ENCODE assay signal across 30 mouse cellular contexts in the genomic region with DNA sequence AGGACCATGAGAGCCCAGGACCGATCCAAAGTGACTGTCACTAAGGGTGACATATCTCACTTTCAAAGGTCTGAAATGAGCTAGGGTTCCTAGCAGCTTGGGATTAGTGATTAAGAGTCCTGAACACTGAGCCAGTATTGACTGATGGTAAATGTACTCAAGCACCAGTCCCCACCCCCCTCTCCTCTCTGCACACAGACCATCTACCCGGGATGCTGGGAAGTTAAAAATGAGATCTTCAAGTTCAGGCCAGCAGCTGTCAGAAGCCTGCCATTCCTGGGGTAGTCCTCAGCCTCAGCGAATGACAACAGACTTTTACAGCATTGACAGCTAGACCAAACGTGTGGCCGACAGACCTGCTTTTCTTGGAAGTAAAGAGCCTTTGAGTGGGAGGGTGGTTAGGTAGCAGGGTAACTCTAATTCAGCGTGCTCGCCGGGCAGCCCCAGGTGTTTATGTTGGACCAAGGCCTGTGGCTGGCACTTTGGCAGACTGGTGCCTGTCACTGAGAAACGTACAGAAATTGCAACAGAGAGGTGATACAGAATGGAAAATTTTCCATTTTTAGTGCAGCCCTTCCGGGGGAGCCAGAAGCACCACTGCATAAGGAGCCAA.
DNase-seq lines count a peak whose midpoint lies in the region; ATAC-seq and TF ChIP-seq lines count a peak whose summit lies in the region.
"Had no signal": no experiment of that assay in that cellular context is flagged by ENCODE, and none has a peak within 500 bp of the region (broad histone marks: within the 10 kb centered on the region; RNA-seq: fewer than 3 reads in every experiment).

No protein-coding gene starts in this region.

- no peak overlapping the region for H3K4me2 ChIP-seq in heart, embryonic 13.5 days
- no peak overlapping the region for H3K4me2 ChIP-seq in lung, postnatal 0 days (replicated peaks; ENCODE audit: low read depth, low read length)
- H3K4me2 ChIP-seq in limb, embryonic 15.5 days = no peak overlapping the region
- H3K4me2 ChIP-seq in hindbrain, postnatal 0 days (ENCODE audit: low read depth, low read length) = no peak overlapping the region
- H3K4me2 ChIP-seq: embryonic facial prominence, embryonic 15.5 days; intestine, embryonic 15.5 days; lung, embryonic 15.5 days had no signal

- no peak for TF ChIP-seq POLR2A in lung, adult 2 months (IDR thresholded peaks at IDR 0.05; ENCODE audit: borderline replicate concordance, extremely low read depth, low read depth, low read length)

- no peak overlapping the region for H3K4me3 ChIP-seq in heart, embryonic 13.5 days
- no peak overlapping the region for H3K4me3 ChIP-seq in lung, postnatal 0 days (ENCODE audit: low read depth, low read length)
- no peak overlapping the region for H3K4me3 ChIP-seq in lung, adult 2 months (replicated peaks; ENCODE audit: extremely low read depth, low read depth, low read length)
- H3K4me3 ChIP-seq in limb, embryonic 15.5 days = no peak overlapping the region
- no peak overlapping the region for H3K4me3 ChIP-seq in hindbrain, postnatal 0 days (ENCODE audit: low read length)
- H3K4me3 ChIP-seq: embryonic facial prominence, embryonic 15.5 days; gastrocnemius, adult 2 months; intestine, embryonic 15.5 days; lung, embryonic 15.5 days had no signal

- H3K9me3 ChIP-seq in heart, embryonic 13.5 days = no peaks in the 10 kb centered on the region
- no peaks in the 10 kb centered on the region for H3K9me3 ChIP-seq in lung, postnatal 0 days (ENCODE audit: low read length)
- no peaks in the 10 kb centered on the region for H3K9me3 ChIP-seq in limb, embryonic 15.5 days
- no peaks in the 10 kb centered on the region for H3K9me3 ChIP-seq in hindbrain, postnatal 0 days (ENCODE audit: low read length)
- H3K9me3 ChIP-seq: embryonic facial prominence, embryonic 15.5 days; intestine, embryonic 15.5 days; lung, embryonic 15.5 days had no signal

- DNase-seq in heart, postnatal 4 days = no peak
- DNase-seq in lung, postnatal 0 days (ENCODE audit: low spot score) = peak; percentile 10
- no peak for DNase-seq in lung, adult 2 months
- DNase-seq in fat pad, adult 2 months (ENCODE audit: extremely low read depth, low read depth, low spot score) = peak; percentile 73
- DNase-seq in kidney, postnatal 4 days = no peak
- no peak for DNase-seq in hindbrain, postnatal 0 days (ENCODE audit: low spot score)
- DNase-seq: adrenal gland, postnatal 25 days; cerebellum, adult 11-12 months; cerebellum, adult 9-11 months; gastrocnemius, adult 2 months; gastrocnemius, postnatal 36 days; heart, postnatal 10 days; kidney, adult 2 months; kidney, postnatal 36 days; layer of hippocampus, postnatal 36 days; liver; midbrain, embryonic 14.5 days; right cerebral cortex, adult 18-20 months; spleen, adult 18-20 months; thymus, postnatal 14 days had no signal

- H3K27ac ChIP-seq in heart, embryonic 13.5 days (replicated peaks) = 0 out of 2 replicates have a peak overlapping the region, but pooled peaks have one; percentile 1
- no peak overlapping the region for H3K27ac ChIP-seq in lung, postnatal 0 days (ENCODE audit: low read length)
- peak overlapping the region; percentile 48 for H3K27ac ChIP-seq in limb, embryonic 15.5 days
- H3K27ac ChIP-seq in hindbrain, postnatal 0 days = no peak overlapping the region
- H3K27ac ChIP-seq: embryonic facial prominence, embryonic 15.5 days; gastrocnemius, adult 2 months; intestine, embryonic 15.5 days; liver, embryonic 14.5 days; lung, embryonic 15.5 days had no signal

- no peak for TF ChIP-seq CTCF in lung, postnatal 0 days (IDR thresholded peaks at IDR 0.05)
- no peak for TF ChIP-seq CTCF in lung, adult 2 months (IDR thresholded peaks at IDR 0.05; ENCODE audit: insufficient read depth, low read length)
- TF ChIP-seq CTCF in hindbrain, postnatal 0 days (IDR thresholded peaks at IDR 0.05; ENCODE audit: low read depth) = no peak

- no peaks in the 10 kb centered on the region for H3K27me3 ChIP-seq in heart, embryonic 13.5 days (replicated peaks)
- H3K27me3 ChIP-seq in lung, postnatal 0 days (replicated peaks; ENCODE audit: insufficient read depth, low read length) = no peaks in the 10 kb centered on the region
- no peaks in the 10 kb centered on the region for H3K27me3 ChIP-seq in limb, embryonic 15.5 days
- H3K27me3 ChIP-seq in hindbrain, postnatal 0 days (ENCODE audit: insufficient read depth, low read length) = no peaks in the 10 kb centered on the region
- H3K27me3 ChIP-seq: embryonic facial prominence, embryonic 15.5 days; intestine, embryonic 15.5 days; lung, embryonic 15.5 days; Patski had no signal

- H3K36me3 ChIP-seq in heart, embryonic 13.5 days = no peaks in the 10 kb centered on the region
- no peaks in the 10 kb centered on the region for H3K36me3 ChIP-seq in lung, postnatal 0 days (ENCODE audit: insufficient read depth, low read length)
- no peaks in the 10 kb centered on the region for H3K36me3 ChIP-seq in limb, embryonic 15.5 days
- no peaks in the 10 kb centered on the region for H3K36me3 ChIP-seq in hindbrain, postnatal 0 days (ENCODE audit: insufficient read depth, low read length)
- H3K36me3 ChIP-seq: embryonic facial prominence, embryonic 15.5 days; G1E; intestine, embryonic 15.5 days; lung, embryonic 15.5 days had no signal

- TF ChIP-seq EP300 in lung, postnatal 0 days (IDR thresholded peaks at IDR 0.05) = no peak

- H3K4me1 ChIP-seq in heart, embryonic 13.5 days = peaks cover 12% of the 10 kb centered on the region
- H3K4me1 ChIP-seq in lung, postnatal 0 days (ENCODE audit: insufficient read depth, low read depth, low read length) = no peaks in the 10 kb centered on the region
- no peaks in the 10 kb centered on the region for H3K4me1 ChIP-seq in lung, adult 2 months (ENCODE audit: control insufficient read depth, insufficient read depth, low read length)
- H3K4me1 ChIP-seq in limb, embryonic 15.5 days = peaks cover 18% of the 10 kb centered on the region
- H3K4me1 ChIP-seq in hindbrain, postnatal 0 days (ENCODE audit: insufficient read depth, low read length) = no peaks in the 10 kb centered on the region; the same call in 1 of the 2 replicates
- H3K4me1 ChIP-seq: embryonic facial prominence, embryonic 15.5 days; intestine, embryonic 15.5 days; lung, embryonic 15.5 days had no signal

- no peak for ATAC-seq in heart, embryonic 13.5 days (ENCODE audit: extremely low read depth, insufficient number of reproducible peaks, low FRiP score, low TSS enrichment)
- peak; percentile 44; the same call in 1 of the 2 replicates for ATAC-seq in lung, postnatal 0 days
- peak; percentile 80 for ATAC-seq in limb, embryonic 15.5 days (ENCODE audit: insufficient number of reproducible peaks, low FRiP score, low TSS enrichment, low read depth)
- ATAC-seq in hindbrain, postnatal 0 days = no peak
- ATAC-seq: forebrain, embryonic 16.5 days; hindbrain, embryonic 16.5 days; intestine, embryonic 15.5 days; Patski had no signal

- H3K9ac ChIP-seq in heart, embryonic 13.5 days = no peak overlapping the region
- no peak overlapping the region for H3K9ac ChIP-seq in lung, postnatal 0 days (replicated peaks; ENCODE audit: low read depth)
- no peak overlapping the region for H3K9ac ChIP-seq in limb, embryonic 15.5 days
- no peak overlapping the region for H3K9ac ChIP-seq in hindbrain, postnatal 0 days (replicated peaks; ENCODE audit: low read length)
- H3K9ac ChIP-seq: embryonic facial prominence, embryonic 15.5 days; intestine, embryonic 15.5 days; liver, embryonic 14.5 days; lung, embryonic 15.5 days had no signal

- WGBS in heart, embryonic 13.5 days = 26% methylated on average over 10 of the region's 10 CpGs
- 35% methylated on average over 10 of the region's 10 CpGs for WGBS in lung, postnatal 0 days
- 47% methylated on average over 10 of the region's 10 CpGs for WGBS in lung, adult 2 months
- 30% methylated on average over 10 of the region's 10 CpGs for WGBS in limb, embryonic 15.5 days
- 73% methylated on average over 10 of the region's 10 CpGs for WGBS in hindbrain, postnatal 0 days

Comparison
In these comparisons a context has a peak if more than half of its experiments do, and no peak if none do; other contexts are left out.
1. DNase-seq: peak in lung, postnatal 0 days (single experiment) and fat pad, adult 2 months (single experiment); none in heart, postnatal 4 days (single experiment), lung, adult 2 months (single experiment), kidney, postnatal 4 days (0 of 2) and hindbrain, postnatal 0 days (single experiment).
2. ATAC-seq: peak in lung, postnatal 0 days (single experiment) and limb, embryonic 15.5 days (single experiment); none in heart, embryonic 13.5 days (single experiment) and hindbrain, postnatal 0 days (single experiment).
3. H3K27ac ChIP-seq: peak in heart, embryonic 13.5 days (single experiment) and limb, embryonic 15.5 days (single experiment); none in lung, postnatal 0 days (single experiment) and hindbrain, postnatal 0 days (single experiment).